Mouse (Mus musculus): Measurements from ENCODE around the gene Muc5ac.
"Not testable (repeated sequence)": the region's sequence is repeated elsewhere in the genome, so short reads cannot be mapped to it uniquely, and the experiment has no call there.

Muc5ac gene

GRCm38 (mm10) chr7:141788677-141789452 is at the start of gene Muc5ac:
Gene Muc5ac (plus strand): TSS chr7:141788972.
- no peak for DNase-seq

- DNase-seq = no peak
These were observed 41.2 kb upstream of the Muc5ac start for GRCm38 (mm10) chr7:141747451-141748100.

- DNase-seq = no peak
These were observed 36.3 kb upstream of the Muc5ac start for GRCm38 (mm10) chr7:141752513-141752912.

GRCm38 (mm10) chr7:141755831-141756230 is 32.9 kb upstream of the Muc5ac start:
- peak; percentile 72 for DNase-seq

GRCm38 (mm10) chr7:141758291-141758690 is 30.5 kb upstream of the Muc5ac start:
- DNase-seq = no peak

GRCm38 (mm10) chr7:141770521-141770920 is 18.3 kb upstream of the Muc5ac start:
- DNase-seq = peak; percentile 48

GRCm38 (mm10) chr7:141770988-141771387 is 17.8 kb upstream of the Muc5ac start:
- DNase-seq = peak; percentile 92

- DNase-seq = no peak
These were observed 16.7 kb upstream of the Muc5ac start for GRCm38 (mm10) chr7:141772058-141772557.

- peak; percentile 12 for DNase-seq
These were observed 13.9 kb upstream of the Muc5ac start for GRCm38 (mm10) chr7:141774855-141775254.

GRCm38 (mm10) chr7:141776199-141776598 is 12.6 kb upstream of the Muc5ac start:
- no peak for DNase-seq

- DNase-seq = no peak
These were observed 5.5 kb downstream of the Muc5ac start for GRCm38 (mm10) chr7:141794251-141794650.

GRCm38 (mm10) chr7:141803206-141803605 is 14.4 kb downstream of the Muc5ac start:
- no peak for DNase-seq

- no peak for DNase-seq
These were observed 16.6 kb downstream of the Muc5ac start for GRCm38 (mm10) chr7:141805384-141805783.

GRCm38 (mm10) chr7:141807823-141808222 is 19.1 kb downstream of the Muc5ac start:
- DNase-seq = not testable (repeated sequence)

- DNase-seq = not testable (repeated sequence)
These were observed 21.2 kb downstream of the Muc5ac start for GRCm38 (mm10) chr7:141809933-141810332.

- DNase-seq = no peak
These were observed 24.5 kb downstream of the Muc5ac start for GRCm38 (mm10) chr7:141813321-141813720.

- DNase-seq = no peak
These were observed 26.6 kb downstream of the Muc5ac start for GRCm38 (mm10) chr7:141815361-141815760.

GRCm38 (mm10) chr7:141817355-141818075 is 28.7 kb downstream of the Muc5ac start:
- no peak for DNase-seq

- no peak for DNase-seq
These were observed 29.5 kb downstream of the Muc5ac start for GRCm38 (mm10) chr7:141818267-141818666.

- DNase-seq = no peak
These were observed 34.0 kb downstream of the Muc5ac start for GRCm38 (mm10) chr7:141822582-141823261.

- no peak for DNase-seq
These were observed 34.9 kb downstream of the Muc5ac start for GRCm38 (mm10) chr7:141823699-141824098.

- no peak for DNase-seq
These were observed 35.6 kb downstream of the Muc5ac start for GRCm38 (mm10) chr7:141824398-141824797.

- DNase-seq = no peak
These were observed 47.2 kb downstream of the Muc5ac start for GRCm38 (mm10) chr7:141835941-141836340.
